Mouse (Mus musculus): Measurements from ENCODE around the gene Odf3b.

The Odf3b gene

DNA sequence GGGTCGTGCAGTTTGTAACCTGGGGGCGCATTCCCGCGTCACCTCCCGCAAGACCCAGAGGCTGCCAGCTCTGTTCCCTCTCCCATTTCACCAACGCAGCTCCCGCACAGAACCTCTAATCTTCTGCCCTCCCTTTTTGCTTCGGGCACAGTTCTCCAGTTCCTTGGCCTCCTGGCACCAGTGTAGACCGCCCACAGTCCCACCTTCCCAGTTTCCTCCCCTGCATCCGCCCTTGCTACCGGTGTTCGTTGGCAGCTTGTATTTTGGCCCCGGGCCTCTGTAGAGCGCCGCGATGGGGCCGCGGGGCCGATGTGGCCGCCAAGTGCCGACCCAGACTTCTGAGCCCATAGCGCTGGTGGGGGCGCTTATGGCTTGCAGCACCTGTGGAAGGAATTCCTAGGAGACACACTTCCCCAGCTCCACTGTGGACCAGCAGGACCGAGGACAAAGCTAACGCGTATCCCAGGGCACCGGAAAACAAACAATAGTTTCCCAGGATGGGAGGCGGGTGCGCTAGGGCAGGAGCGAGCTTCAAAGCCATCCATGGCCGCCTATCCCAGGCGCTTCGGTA is at the start of gene Odf3b:
TSS of gene Odf3b (minus strand) at position 452 of the 571 bp plus-strand sequence.
- DNase-seq (ENCODE audit: low spot score in 2 of 2) = no peak

DNA sequence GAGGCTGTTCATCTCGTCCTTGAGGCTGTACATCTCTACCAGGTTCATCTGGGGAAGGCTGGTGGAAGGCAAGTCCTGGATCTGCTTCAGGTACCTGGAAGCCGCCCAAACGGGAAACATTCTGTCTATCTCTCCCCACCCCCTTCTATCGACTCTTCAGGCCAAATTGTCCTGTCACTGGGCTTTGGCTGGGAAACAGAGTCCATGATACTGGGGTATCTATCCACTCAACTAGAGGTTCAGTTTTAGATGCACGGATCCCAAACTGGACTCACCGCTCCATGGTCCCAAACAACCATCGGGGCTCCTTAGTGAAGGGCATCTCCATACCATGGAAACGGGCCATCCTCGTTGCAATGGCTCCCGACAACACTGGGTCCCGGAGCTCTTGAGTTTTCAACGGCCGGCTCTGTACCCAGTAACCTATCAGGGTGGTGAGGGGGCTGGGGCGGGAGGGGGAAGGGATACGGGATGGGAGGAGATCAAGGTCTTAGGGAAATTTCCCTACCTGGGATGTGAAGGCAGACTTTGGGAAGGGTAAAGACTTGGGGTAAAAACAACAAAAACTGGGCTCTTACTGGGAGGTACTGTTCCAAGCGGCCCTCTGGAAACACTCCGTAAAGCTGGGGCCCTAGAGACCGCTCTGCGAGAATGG is 49.2 kb upstream of the Odf3b start:
- DNase-seq (ENCODE audit: low spot score in 2 of 2) = no peak

DNA sequence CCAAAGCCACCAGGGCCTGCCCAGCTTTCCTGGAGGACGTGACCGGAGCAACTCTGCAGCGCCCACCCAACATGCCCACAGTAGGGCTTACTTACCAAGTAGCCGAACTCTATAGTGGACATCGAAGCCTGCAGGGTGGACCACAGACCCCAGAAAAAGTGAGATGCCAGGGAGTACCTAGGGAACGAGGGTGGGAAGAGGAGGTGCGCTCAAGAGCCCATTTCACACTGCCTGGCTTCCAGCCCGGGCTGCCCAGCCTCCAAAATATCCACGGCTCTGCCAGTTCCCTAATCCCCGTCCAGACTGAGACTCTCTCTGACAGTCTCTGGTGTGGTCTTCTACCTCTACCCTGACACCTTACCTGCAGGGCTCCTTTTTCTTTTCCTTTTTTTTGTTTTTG is 47.6 kb upstream of the Odf3b start:
- no peak for DNase-seq (ENCODE audit: low spot score in 2 of 2)

DNA sequence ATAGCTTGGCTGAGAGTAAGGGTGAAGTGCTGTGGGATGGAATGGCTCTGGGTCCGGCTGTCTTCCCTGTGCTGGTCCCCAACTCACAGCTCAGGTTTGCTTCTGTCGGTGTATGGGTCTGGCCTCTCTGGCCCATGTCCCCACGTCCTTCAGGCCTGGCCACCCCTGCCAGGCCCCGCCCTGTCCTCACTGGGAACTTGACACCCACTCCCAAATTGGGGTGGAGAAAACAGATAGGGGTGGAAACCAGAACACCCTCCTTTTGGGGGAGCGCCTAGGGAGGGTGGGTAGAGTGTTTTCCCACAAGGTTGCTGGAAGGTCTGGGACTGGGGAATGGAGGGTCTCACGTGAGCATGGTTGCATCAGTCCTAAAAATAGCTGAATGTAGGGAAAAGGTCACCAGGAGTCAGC is 46.6 kb upstream of the Odf3b start, which contains the start of gene Cpt1b:
TSS of gene Cpt1b (minus strand) at position 153 of the 411 bp plus-strand sequence.
- peak in 1 of 2 experiments; percentile 15 for DNase-seq (ENCODE audit: low spot score in 2 of 2)

DNA sequence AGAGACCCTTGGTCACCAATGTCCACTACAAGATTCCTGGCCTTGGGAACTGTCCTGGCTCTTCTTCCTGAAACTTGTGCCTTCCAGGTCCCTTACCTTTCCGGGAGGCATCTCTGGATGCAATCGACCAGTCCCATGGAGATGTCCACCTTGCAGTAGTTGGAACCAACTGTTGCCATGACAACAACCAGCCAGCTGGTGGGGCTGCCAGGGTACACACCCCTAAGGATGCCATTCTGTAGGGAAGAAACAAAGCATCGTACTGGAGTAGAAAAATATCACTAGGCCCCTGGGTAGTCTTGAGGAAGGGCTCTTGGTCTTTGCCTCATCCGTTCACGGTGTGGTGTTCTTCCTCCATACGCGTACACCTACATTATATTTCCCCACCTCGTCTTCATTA is 45.5 kb upstream of the Odf3b start:
- no peak for DNase-seq (ENCODE audit: low spot score in 2 of 2)

DNA sequence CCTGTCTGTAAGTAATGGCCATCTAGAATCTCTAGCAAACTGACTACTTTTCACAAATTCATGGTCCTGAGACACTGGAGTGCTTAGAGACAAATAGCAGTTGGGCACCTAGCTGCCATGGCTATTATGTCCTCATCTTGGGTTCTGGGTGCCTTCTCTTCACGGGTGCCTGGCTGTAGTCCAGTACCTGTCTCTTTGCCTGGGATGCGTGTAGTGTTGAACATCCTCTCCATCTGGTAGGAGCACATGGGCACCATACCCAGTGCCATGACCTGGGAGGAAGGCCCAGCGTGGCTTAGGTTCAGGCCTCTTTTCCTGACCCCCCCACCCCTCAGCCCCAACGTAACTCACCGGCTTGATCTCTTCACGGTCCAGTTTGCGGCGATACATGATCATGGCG is 42.9 kb upstream of the Odf3b start:
- no peak for DNase-seq (ENCODE audit: low spot score in 2 of 2)

DNA sequence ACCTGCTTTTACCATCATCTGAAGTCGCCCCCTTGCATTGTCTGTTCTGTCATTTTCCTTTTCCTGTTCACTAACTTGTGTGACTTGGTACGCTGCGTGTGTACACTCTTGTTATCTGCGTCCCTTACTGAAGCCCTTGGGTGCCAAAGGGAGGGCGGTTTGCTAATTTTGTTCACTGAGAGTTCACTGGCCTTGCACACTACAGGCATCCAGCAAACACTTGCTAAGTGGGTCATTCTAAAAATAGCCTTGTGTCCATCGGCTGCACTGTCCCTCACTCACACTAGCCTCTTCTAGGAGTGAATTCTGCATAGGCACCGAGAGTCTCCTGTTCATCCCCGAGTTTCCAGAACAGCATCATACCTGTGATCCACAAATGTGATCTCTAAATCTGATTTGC is 36.2 kb upstream of the Odf3b start:
- DNase-seq (ENCODE audit: low spot score in 2 of 2) = no peak

DNA sequence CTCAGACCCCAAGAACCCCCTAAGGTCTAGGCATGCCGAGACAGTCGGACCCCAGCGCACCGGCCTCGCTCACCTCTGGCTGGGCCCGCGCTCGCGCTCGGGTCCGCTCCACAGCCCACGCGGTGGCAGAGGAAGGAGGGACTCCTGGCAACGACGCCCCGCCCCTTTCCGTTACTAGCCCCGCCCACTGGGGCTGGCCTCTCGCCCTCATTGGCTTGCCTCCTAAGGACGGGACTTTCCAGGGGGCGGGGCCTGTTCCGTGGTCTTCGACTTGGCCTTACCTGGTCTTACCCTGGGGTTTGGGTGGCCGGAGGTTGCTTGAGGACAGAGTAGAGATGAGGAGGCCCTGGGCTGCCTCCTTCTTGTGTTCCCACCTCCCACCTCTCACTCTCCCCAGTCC is 31.0 kb upstream of the Odf3b start, which contains the start of gene Syce3:
TSS of gene Syce3 (minus strand) at position 386 of the 400 bp plus-strand sequence.
- DNase-seq (ENCODE audit: low spot score in 2 of 2) = no peak

DNA sequence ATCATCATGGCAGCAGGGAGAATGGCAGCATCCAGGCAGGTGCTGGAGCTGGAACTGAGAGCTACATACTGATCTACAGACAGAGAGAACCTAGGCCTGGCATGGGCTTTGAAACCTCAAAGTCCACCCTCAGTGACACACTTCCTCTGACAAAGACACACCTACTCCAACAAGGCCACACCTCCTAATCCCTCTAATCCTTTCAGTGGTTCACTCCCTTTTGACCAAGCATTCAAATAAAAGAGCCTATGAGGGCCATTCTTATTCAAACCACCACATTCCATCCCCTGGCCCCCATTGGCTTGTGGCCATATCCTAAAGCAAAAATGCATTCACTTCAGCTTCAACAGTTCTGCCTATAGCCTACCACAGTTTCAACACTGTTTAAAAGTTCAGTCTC is 27.6 kb upstream of the Odf3b start:
- no peak for DNase-seq (ENCODE audit: low spot score in 2 of 2)

DNA sequence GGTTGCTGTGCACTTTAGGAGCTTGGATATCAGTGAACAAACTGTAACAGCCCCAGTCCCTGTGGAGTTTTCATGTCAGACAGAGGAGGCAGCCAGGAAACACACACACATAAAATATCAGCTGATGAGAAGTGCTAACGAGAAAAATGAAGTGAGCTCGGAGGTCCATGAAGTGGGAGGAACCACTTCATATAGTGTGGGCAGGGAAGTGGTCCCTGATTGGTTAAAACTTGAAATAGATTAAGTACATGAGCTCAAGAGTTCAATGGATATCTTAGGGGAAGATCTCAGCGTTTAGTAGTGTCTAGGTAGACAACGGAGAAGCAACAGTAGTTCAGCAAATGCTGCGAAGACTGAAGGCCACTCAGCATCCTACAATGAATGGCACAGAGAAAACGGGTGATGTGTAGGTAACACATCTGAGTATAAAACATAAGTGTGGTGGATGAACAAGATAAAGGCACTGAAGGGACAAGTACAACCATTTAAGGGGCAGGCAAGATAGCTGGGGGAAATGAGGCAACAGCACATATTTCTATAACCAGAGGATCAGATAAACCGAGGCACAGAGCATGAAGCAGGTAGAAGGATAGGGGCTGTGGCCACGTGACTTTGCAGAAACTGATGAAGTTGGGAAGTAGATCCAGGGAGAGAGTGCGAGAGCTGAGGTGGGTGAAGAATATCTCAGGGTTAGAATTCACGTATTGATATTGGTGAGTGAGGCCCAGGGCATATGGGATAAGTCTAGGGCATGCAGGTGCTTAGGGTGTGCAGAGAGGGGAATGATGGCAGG is 25.9 kb upstream of the Odf3b start:
- no peak for DNase-seq (ENCODE audit: low spot score in 2 of 2)

DNA sequence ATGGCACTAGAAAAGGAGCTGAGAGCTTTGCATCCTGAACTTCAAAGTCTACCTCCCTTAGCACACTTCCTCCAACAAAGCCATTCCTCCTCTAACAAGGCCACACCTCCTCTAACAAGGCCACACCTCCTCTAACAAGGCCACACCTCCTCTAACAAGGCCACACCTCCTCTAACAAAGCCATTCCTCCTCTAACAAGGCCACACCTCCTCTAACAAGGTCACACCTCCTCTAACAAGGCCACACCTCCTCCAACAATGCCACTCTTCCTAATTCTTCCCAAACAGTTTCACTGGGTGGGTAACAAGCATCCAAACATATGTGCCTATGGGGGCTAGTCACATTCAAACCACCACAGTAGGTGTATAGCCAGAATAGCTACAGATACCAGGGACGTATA is 23.4 kb upstream of the Odf3b start:
- DNase-seq (ENCODE audit: low spot score in 2 of 2) = no peak

DNA sequence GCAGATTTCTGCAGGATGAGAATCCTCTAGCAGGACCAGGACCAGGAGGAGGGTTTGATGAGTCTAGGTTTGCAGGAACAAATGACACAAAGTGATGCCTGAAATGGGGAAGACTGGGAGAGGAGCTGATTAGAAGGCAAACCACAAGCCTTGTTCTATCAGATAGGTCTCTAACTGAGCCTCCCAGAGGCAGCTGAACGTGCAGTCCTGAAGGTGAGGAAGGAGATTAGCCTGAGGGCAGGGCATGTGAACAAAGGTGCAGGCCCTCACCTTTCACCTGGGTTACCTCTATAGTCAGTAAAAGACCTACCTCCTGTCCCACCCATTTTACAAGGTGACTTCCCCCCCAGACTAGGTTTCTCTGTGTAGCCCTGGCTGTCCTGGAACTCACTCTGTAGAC is 20.6 kb upstream of the Odf3b start:
- no peak for DNase-seq (ENCODE audit: low spot score in 2 of 2)

DNA sequence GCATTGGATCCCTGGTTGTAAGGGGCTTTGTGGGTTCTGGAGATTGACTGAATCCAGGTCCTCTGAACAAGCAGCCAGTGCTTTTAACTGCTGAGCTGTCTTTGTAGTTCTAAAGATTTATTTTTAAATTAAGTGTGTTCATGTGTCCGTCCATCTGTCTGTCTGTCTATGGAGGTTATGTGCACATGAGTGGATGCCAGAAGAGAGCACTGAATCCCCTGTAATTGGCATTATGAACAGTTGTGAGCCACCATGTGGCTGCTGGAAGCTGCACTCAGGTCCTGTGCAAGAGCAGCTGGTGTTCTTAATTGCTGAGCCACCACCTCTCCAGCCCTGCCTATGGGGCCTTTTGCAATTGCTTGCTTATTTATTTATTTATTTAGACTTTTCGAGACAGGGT is 19.1 kb upstream of the Odf3b start:
- DNase-seq (ENCODE audit: low spot score in 2 of 2) = no peak

DNA sequence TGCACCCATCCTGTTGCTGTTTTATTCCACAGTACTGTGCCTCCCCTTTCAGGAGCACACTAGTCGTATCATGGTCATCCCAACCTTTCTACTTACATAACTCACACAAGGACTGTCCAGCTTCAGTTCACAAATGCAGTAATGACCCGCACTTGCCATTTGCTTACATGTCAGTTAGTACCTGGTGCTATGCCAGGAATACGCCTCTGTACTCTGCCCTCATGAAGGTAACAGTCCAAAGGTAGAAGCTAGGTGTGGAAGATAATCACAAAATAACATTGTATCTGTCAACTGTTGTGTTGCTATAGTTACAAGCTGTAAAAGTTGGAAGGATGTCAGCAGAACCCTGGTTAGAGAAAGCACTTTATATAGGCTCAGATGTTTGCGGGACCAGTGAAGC is 17.8 kb upstream of the Odf3b start:
- no peak for DNase-seq (ENCODE audit: low spot score in 2 of 2)

DNA sequence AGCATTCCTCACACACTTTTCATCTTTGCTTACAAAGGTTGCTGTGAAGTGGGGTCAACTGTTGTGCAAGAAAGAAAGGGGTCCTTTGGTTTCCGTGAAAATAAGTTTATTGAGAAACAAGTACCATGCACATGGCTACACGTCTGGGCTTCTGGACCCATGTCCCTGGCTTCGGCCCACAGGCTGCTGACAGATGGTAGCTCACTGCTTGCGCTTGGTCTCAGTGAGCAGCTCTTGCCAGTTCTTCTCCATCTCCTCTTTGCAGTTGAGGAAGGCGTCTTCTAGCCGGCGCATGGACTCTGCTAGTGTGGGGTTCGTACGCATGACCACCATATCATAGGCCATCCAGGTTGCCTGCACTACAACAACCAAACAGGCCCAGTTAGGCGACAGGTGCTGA is 11.0 kb upstream of the Odf3b start:
- DNase-seq (ENCODE audit: low spot score in 2 of 2) = no peak

DNA sequence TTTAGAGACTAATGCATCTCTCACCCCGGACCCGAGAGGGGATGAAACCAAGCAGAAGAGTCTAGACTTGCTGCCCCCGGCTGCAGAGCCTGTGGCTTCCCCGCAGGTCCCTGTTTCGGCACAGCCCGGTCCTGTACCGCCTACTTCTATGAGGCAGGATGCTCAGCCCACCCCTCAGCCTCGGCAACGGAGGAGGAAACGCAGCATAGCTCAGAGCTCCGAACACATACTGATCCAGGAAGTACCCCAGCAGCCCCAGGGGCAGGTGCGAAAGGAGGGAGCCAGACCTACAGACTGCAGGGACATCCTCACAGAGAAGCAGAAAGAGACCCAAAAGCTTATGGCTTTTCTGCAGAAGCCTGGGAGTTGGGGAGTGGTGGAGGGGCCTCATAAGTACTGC is 8.0 kb upstream of the Odf3b start:
- no peak for DNase-seq (ENCODE audit: low spot score in 2 of 2)

DNA sequence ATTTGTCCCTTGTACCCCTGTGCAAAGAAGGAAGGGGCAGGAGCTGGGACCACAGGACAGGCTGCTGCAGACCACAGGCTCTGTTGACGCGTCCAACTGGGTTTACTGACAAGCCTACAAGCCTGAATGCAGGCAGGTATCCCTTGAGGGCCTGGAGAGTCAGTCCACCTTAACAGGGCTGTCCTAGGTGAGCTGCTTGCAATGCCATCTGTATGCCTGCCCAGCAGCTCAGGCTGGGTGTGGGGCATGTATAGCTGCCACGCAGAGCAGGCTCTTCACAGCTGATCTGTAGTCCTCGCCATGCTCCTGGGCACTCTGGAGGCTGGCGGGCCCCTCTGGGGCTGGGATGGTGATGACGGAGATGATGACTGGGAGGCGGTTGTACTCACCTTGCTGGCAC is 5.5 kb upstream of the Odf3b start, which contains the start of gene Klhdc7b:
TSS of gene Klhdc7b (plus strand) at position 301 of the 400 bp plus-strand sequence.
- no peak for DNase-seq (ENCODE audit: low spot score in 2 of 2)

DNA sequence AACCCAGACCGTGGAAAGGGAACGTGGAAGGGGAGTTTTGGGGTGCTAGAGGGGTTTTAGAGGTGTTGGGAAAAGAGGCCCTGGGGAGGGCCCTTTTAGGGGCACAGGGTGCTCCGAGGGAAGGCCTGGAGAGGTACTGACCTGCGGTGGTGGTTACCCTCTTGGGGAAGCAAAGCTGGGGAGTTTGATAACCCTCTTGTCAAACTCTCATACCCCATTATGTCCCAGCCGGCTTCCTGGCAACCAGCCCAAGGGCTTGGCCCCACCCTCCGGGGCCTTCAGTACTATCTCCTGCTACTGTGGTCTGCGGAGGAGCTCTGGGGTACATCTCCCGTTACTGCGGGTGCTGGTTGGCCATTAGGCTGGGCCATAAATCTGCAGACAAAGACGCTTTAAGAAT is 347 bp upstream of the Odf3b start:
- DNase-seq (ENCODE audit: low spot score in 2 of 2) = no peak

DNA sequence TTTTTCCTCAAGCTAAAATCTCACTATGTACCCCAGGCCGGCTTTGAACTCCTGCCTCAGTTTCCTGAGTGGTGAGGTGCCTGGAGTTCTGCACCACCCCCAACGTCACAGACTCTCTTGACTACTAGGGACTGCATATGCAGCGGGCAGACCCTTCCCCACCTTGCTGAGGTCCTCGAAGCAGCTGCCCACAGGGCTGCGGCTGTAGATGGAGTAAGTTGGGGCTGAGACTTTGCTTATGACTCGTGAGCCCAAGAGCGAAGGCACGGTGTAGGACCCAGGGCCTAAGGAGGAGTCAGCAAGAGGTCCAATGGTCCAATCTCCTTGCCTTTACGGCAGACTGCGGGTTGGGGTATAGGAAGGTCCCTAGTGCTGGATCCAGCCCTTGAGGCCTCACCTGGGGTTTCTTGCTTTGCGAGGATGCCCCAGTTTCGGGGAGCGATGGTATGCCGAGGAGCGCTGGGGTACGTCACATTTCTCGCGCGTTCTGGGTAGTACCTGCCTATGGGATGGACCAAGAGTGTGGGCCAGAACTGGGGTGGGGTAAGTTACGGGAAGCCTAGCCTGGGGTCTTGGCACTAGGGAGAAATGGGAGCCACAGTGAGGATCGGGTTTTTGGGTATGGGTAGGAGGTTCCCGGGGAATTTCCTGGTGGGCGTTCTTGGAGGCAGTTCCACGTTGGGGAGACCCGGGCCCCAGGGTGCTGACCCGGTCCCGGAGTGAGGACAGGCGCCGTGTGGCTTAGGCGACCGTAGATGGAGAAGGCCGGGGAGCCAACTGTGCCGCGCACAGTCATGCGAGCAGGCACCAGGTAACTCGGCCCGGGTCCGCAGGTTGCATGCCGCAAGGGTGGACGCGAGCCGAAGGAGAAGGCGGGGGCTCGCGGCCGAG is 899 bp downstream of the Odf3b start:
- DNase-seq (ENCODE audit: low spot score in 2 of 2) = no peak

DNA sequence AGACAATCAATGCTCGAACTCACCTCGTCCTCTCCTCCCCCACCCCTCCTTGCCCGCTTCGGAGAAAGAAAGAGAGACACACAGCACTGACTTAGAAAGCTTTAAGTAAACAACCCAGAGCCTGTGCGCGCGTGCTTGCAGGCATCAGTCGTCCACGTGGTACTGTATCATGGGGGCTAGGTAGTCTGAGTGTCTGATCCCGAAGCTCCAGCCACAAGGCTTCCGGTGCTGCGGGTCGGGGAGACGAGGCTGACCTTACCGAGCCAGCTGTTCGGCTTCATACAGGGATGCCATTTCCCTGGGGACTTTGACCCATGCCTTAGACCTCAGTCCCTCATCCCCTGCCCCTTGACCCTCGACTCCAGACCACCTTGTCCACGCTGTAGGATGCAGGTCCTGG is 1.7 kb downstream of the Odf3b start:
- no peak for DNase-seq (ENCODE audit: low spot score in 2 of 2)

DNA sequence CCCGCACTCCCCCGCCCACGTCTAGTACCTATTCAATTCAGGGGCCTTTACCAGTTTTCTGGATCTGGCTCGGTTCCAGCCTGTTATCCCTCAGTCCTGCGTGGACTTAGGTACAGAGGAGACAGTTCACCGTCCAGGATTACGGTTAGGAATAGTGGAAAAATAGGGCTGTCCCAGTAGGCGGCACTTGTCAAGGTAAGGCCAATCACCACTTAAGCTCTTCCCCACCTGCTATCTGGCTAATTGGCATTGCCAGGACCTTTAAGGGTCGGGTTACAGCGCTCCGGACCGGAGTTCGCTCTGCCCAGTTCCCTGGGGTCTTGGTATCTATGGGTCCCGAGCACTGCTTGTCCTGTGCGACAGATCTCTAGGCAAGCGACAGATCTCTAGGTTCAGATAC is 2.1 kb downstream of the Odf3b start, which contains the start of gene Tymp:
TSS of gene Tymp (minus strand) at position 83 of the 400 bp plus-strand sequence.
- no peak for DNase-seq (ENCODE audit: low spot score in 2 of 2)

DNA sequence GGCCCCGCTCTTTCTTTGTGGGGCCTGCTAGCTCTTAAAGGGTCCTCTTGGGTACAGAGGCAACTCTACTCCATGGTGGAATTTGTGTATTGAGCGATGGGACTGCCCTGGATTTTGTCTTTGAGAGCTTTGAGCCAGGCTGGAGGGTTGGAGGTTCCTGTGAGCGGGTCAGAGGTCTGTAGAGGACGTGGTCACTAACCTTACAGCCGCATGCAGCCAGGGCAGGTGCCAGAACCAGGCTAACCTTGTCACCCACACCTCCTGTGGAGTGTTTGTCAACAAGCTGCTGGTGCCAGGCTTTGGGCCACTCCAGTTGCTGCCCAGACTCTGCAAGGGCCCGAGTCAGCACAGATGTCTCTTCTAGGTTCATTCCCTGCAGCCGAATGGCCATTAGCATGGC is 3.0 kb downstream of the Odf3b start:
- DNase-seq (ENCODE audit: low spot score in 2 of 2) = no peak

Data from urinary bladder, postnatal 36 days (tissue).